Comparison of ENCODE assay signal across 8 mouse cellular contexts in genomic region chr1:34842389-34842861, GRCm38 (mm10). TPM values are rescaled to one million over a fixed set of nuclear protein-coding genes. Genes with fewer than 3 reads are reported as not detected.
DNase-seq lines count a peak whose midpoint lies in the region; ATAC-seq and TF ChIP-seq lines count a peak whose summit lies in the region.

No protein-coding gene starts in this region.

- no peak for TF ChIP-seq POLR2A in olfactory bulb, adult 2 months (IDR thresholded peaks at IDR 0.05; ENCODE audit: insufficient read depth, low read depth, low read length)

- ATAC-seq in forebrain, embryonic 12.5 days (ENCODE audit: low FRiP score) = peak; percentile 91
- peak; percentile 91 for ATAC-seq in lung, embryonic 15.5 days (ENCODE audit: borderline replicate concordance, extremely low read depth, low FRiP score, low TSS enrichment)

- peak overlapping the region; percentile 92 for H3K9ac ChIP-seq in forebrain, embryonic 12.5 days
- peak overlapping the region; percentile 79 for H3K9ac ChIP-seq in lung, embryonic 15.5 days

- H3K36me3 ChIP-seq in forebrain, embryonic 12.5 days (replicated peaks) = no peaks in the 10 kb centered on the region; the same call in none of the 2 replicates
- 0 out of 2 replicates have a peak, but pooled peaks cover under 1% of the 10 kb centered on the region for H3K36me3 ChIP-seq in lung, embryonic 15.5 days

- H3K4me1 ChIP-seq in forebrain, embryonic 12.5 days = peaks cover 38% of the 10 kb centered on the region
- peaks cover 29% of the 10 kb centered on the region for H3K4me1 ChIP-seq in lung, embryonic 15.5 days
- peaks cover 8% of the 10 kb centered on the region for H3K4me1 ChIP-seq in olfactory bulb, adult 2 months (ENCODE audit: control insufficient read depth, insufficient read depth, low read length)

- peak; percentile 41 for DNase-seq in right cerebral cortex, postnatal 25 days
- DNase-seq in right cerebral cortex, adult 2 months (ENCODE audit: low spot score in 2 of 2) = no peak
- DNase-seq in brain, adult 2 months (ENCODE audit: low read depth, low spot score) = peak; percentile 33
- DNase-seq in induced T-regulatory cell, adult 2 months (ENCODE audit: low read depth) = peak; percentile 79
- DNase-seq in ovary, postnatal 10 days (ENCODE audit: low spot score) = no peak

- H3K4me3 ChIP-seq in forebrain, embryonic 12.5 days (replicated peaks) = peak overlapping the region; percentile 78
- peak overlapping the region; percentile 61 for H3K4me3 ChIP-seq in lung, embryonic 15.5 days
- peak overlapping the region; percentile 60 for H3K4me3 ChIP-seq in olfactory bulb, adult 2 months (ENCODE audit: insufficient read depth, low read depth, low read length)

- H3K27me3 ChIP-seq in forebrain, embryonic 12.5 days = no peaks in the 10 kb centered on the region
- no peaks in the 10 kb centered on the region for H3K27me3 ChIP-seq in lung, embryonic 15.5 days

- peak overlapping the region; percentile 98 for H3K27ac ChIP-seq in forebrain, embryonic 12.5 days
- peak overlapping the region; percentile 97 for H3K27ac ChIP-seq in lung, embryonic 15.5 days
- H3K27ac ChIP-seq in olfactory bulb, adult 2 months (ENCODE audit: insufficient read depth, low read depth, low read length) = 0 out of 2 replicates have a peak overlapping the region, but pooled peaks have one; percentile 47

- no peaks in the 10 kb centered on the region for H3K9me3 ChIP-seq in forebrain, embryonic 12.5 days
- H3K9me3 ChIP-seq in lung, embryonic 15.5 days = no peaks in the 10 kb centered on the region

- TF ChIP-seq CTCF in olfactory bulb, adult 2 months (IDR thresholded peaks at IDR 0.05; ENCODE audit: insufficient read depth, low read depth, low read length) = peak; percentile 19; the same call in 1 of the 2 replicates

- H3K4me2 ChIP-seq in forebrain, embryonic 12.5 days = peak overlapping the region; percentile 91
- H3K4me2 ChIP-seq in lung, embryonic 15.5 days = peak overlapping the region; percentile 77

- under 1% methylated on average over 34 of the region's 51 CpGs for WGBS in forebrain, embryonic 12.5 days
- under 1% methylated on average over 45 of the region's 51 CpGs for WGBS in lung, embryonic 15.5 days
- under 1% methylated on average over 51 of the region's 51 CpGs for WGBS in olfactory bulb, adult 2 months

RNA-seq across cellular contexts. Expression of gene Fam168b, which starts 0.4 kb away (rescaled TPM):
- 176 and 179 TPM in 2 replicates for polyA plus RNA-seq in forebrain, embryonic 12.5 days (2016; fragmentation: Nextera tagmentation; extraction: Ambion mirVana)
- 72.1 and 74.9 TPM in 2 replicates for polyA plus RNA-seq in lung, embryonic 15.5 days (2015; fragmentation: Nextera tagmentation; extraction: Ambion mirVana)
- polyA plus RNA-seq in olfactory bulb, adult 2 months (2012; ENCODE audit: insufficient read depth, insufficient read length, low replicate concordance, missing spikeins) = 285 TPM in 1 of 2 replicates, not detected in the other

RNA-seq across cellular contexts. Expression of gene Plekhb2, which starts 7.4 kb away (rescaled TPM):
- 47.6 and 51.9 TPM in 2 replicates for polyA plus RNA-seq in forebrain, embryonic 12.5 days (2016; fragmentation: Nextera tagmentation; extraction: Ambion mirVana)
- polyA plus RNA-seq in lung, embryonic 15.5 days (2015; fragmentation: Nextera tagmentation; extraction: Ambion mirVana) = 26.7 and 31.8 TPM in 2 replicates
- polyA plus RNA-seq in olfactory bulb, adult 2 months (2012; ENCODE audit: insufficient read depth, insufficient read length, low replicate concordance, missing spikeins) = 621 TPM in 1 of 2 replicates, not detected in the other

Comparison
In these comparisons a context has a peak if more than half of its experiments do, and no peak if none do; other contexts are left out.
1. DNase-seq: peak in right cerebral cortex, postnatal 25 days (single experiment), brain, adult 2 months (single experiment) and induced T-regulatory cell, adult 2 months (single experiment); none in right cerebral cortex, adult 2 months (0 of 2) and ovary, postnatal 10 days (single experiment).
2. H3K27ac ChIP-seq: peak in every context shown above with its lines; median percentile 98 in forebrain, embryonic 12.5 days; 97 in lung, embryonic 15.5 days; 47 in olfactory bulb, adult 2 months.
3. Peak in every context shown above with its lines, with median percentiles within 50 percentile points of each other: H3K4me3 ChIP-seq.